Mouse (Mus musculus): ENCODE data around the gene Ccpg1os. TPM values are rescaled to one million over a fixed set of nuclear protein-coding genes. Genes with fewer than 3 reads are reported as not detected.

The Ccpg1os gene
- polyA plus RNA-seq, 1 experiment from 2014 or later: 33.7 TPM

DNA sequence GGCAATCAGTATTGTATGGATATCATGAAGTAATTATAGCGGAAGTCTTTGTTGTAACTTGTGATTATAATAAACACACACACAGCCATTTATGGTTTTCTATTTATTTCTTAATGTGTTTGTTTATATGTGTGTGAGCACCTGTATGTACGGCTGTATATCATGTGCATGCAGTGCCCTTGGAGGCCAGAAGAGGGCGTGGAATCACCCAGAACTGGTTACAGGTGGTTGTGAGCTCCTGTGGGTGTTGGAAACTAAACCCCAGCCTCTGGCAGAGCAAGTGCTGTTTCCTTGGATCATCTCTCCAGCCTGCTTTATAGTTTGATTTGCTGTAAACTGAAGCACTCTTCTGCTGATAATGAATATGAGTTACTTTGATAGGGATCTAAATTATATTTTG lies 41.8 kb downstream of the Ccpg1os start:
- no peaks in the 10 kb centered on the region for H3K9me3 ChIP-seq
- peaks cover 41% of the 10 kb centered on the region for H3K36me3 ChIP-seq
- H3K27ac ChIP-seq: no peak overlapping the region
- ATAC-seq (ENCODE audit: low FRiP score): no peak
- no peaks in the 10 kb centered on the region for H3K4me1 ChIP-seq (replicated peaks)
- 62% methylated on average over 3 of the region's 3 CpGs for WGBS
- H3K9ac ChIP-seq: no peak overlapping the region
- no peaks in the 10 kb centered on the region for H3K27me3 ChIP-seq
- H3K4me2 ChIP-seq: no peak overlapping the region
- no peak overlapping the region for H3K4me3 ChIP-seq

DNA sequence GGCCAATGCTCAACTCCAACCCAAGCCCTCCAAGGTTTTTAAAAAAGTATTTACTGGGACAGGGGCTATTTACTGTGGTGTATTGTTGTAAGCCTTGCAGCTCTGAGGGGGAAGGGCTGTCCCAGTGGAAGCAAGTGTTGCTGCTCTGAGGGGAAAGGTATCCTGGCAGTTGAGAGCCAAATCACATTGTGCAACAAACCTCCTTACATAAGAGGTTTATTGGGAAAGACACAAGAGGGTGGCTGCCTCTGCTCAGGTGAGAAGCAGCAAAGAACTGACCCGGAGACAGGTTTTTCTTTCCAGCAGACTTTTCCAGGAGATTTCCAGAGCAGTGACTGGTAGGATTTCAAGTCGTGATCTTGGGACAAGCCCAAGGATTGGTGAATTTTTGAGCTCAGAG lies 48.9 kb downstream of the Ccpg1os start:
- H3K4me1 ChIP-seq (replicated peaks): peaks cover 7% of the 10 kb centered on the region; the same call in 1 of the 2 replicates
- no peaks in the 10 kb centered on the region for H3K27me3 ChIP-seq
- no peaks in the 10 kb centered on the region for H3K9me3 ChIP-seq
- no peak overlapping the region for H3K4me3 ChIP-seq
- H3K4me2 ChIP-seq: no peak overlapping the region
- H3K27ac ChIP-seq: no peak overlapping the region
- H3K36me3 ChIP-seq: peaks cover 14% of the 10 kb centered on the region
- no peak for ATAC-seq (ENCODE audit: low FRiP score)
- WGBS: 81% methylated on average over 2 of the region's 2 CpGs
- H3K9ac ChIP-seq: no peak overlapping the region

DNA sequence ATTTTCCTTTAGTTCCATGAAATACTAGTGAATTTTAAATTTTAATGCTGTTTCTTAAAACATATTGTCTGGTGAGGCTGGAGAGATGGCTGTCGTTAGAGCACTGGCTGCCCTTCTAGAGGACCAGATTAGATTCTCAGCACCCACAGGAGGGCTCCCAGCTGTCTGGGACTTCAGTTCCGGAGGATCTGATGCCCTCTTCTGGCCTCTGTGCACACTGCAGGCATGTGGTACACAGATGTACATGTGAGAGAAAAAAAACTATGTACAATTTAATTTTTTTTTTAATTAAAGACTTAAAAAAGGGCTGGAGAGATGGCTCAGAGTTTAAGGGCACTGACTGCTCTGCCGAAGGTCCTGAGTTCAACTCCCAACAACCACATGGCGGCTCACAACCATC lies 49.9 kb downstream of the Ccpg1os start:
- H3K4me1 ChIP-seq (replicated peaks): peaks cover 10% of the 10 kb centered on the region; the same call in 1 of the 2 replicates
- ATAC-seq (ENCODE audit: low FRiP score): no peak
- no peak overlapping the region for H3K4me3 ChIP-seq
- 87% methylated on average over 4 of the region's 4 CpGs for WGBS
- H3K9ac ChIP-seq: no peak overlapping the region
- no peaks in the 10 kb centered on the region for H3K9me3 ChIP-seq
- no peaks in the 10 kb centered on the region for H3K27me3 ChIP-seq
- H3K27ac ChIP-seq: no peak overlapping the region
- peaks cover 14% of the 10 kb centered on the region for H3K36me3 ChIP-seq
- no peak overlapping the region for H3K4me2 ChIP-seq

DNA sequence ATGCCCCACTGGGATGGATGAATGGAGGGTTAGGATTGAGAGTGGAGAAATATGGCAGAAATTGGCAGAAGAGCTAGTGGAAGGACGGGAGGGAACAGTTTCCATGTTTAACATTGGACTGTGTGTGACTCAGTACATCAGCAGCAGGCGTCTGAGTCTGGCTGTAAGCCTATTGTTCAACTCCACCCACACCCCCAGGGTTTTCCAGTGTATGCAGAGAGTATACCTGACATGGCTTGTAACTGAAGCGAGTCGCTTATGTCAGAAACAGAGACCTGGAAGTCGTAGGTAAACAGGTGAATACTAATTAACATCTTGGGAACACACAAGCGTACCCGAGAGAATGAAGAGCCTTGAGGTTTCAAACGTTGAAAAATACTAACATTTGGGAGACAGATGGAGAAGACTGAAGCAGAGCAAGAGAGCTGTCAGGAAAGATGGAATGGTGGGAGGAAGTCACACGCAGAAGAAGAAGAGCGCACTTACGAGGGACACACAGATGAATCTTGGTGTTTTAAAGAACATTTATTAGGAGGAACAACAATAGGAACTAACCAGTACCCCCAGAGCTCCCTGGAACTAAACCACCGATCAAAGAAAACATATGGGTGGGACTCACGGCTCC lies 53.9 kb downstream of the Ccpg1os start:
- Histone ChIP-seq H3K9ac (no peak overlapping the region), H3K9me3 (no peaks in the 10 kb centered on the region), H3K4me1 (replicated peaks) (peaks cover 25% of the 10 kb centered on the region), H3K36me3 (peaks cover 12% of the 10 kb centered on the region), H3K4me2 (no peak overlapping the region), H3K4me3 (no peak overlapping the region), H3K27ac (no peak overlapping the region), H3K27me3 (no peaks in the 10 kb centered on the region)
- ATAC-seq (ENCODE audit: low FRiP score): no peak
- 80% methylated on average over 13 of the region's 13 CpGs for WGBS

Small RNA genes within 50 kb of the gene (microRNA-seq; reads per million reads assigned to microRNA genes)
- gene Gm27353: not detected

Other genes with a start within 250 kb of the Ccpg1os start
- 0.72 and 0.74 TPM in 2 replicates for gene Prtg, start 178.5 kb downstream of the Ccpg1os start, polyA plus RNA-seq (2015; fragmentation: Nextera tagmentation; extraction: Ambion mirVana)
- 13.3 and 13.6 TPM in 2 replicates for gene Pygo1, start 59.7 kb downstream of the Ccpg1os start, polyA plus RNA-seq (2015; fragmentation: Nextera tagmentation; extraction: Ambion mirVana)
- gene Dyx1c1, start 26.6 kb downstream of the Ccpg1os start, polyA plus RNA-seq (2015; fragmentation: Nextera tagmentation; extraction: Ambion mirVana): 2.4 and 3.0 TPM in 2 replicates
- 0.05 TPM in 1 of 2 replicates, not detected in the other for gene Gm44503, start 26.5 kb downstream of the Ccpg1os start, polyA plus RNA-seq (2015; fragmentation: Nextera tagmentation; extraction: Ambion mirVana)
- 42.7 and 43.9 TPM in 2 replicates for gene Ccpg1, start within 50 bp of the Ccpg1os start, polyA plus RNA-seq (2015; fragmentation: Nextera tagmentation; extraction: Ambion mirVana)
- gene Pigb, start 55.0 kb upstream of the Ccpg1os start, polyA plus RNA-seq (2015; fragmentation: Nextera tagmentation; extraction: Ambion mirVana): 13.4 and 14.1 TPM in 2 replicates
- 1.3 and 2.3 TPM in 2 replicates for gene Rab27a, start 59.5 kb upstream of the Ccpg1os start, polyA plus RNA-seq (2015; fragmentation: Nextera tagmentation; extraction: Ambion mirVana)
- 0.26 TPM in 1 of 2 replicates, not detected in the other for gene Khdc3, start 116.5 kb upstream of the Ccpg1os start, polyA plus RNA-seq (2015; fragmentation: Nextera tagmentation; extraction: Ambion mirVana)
- gene Gm20509, start 117.1 kb upstream of the Ccpg1os start, polyA plus RNA-seq (2015; fragmentation: Nextera tagmentation; extraction: Ambion mirVana): not detected in 2 replicates
- gene Rsl24d1, start 128.0 kb upstream of the Ccpg1os start, polyA plus RNA-seq (2015; fragmentation: Nextera tagmentation; extraction: Ambion mirVana): 114 and 115 TPM in 2 replicates